Mouse (Mus musculus) inflammation-experienced regulatory T-cells (primary cell): ENCODE data around the gene Gm12355. TPM values are rescaled to one million over a fixed set of nuclear protein-coding genes. Genes with fewer than 3 reads are reported as not detected.

Source experiments
- polyA plus RNA-seq, 2 experiments: library from polyadenylated mRNA; unstranded; fragments of 100-300 nt; shearing (Covaris generic); gene quantifications; one replicate each; pipeline ENCODE4 v1.2.1; 2017

Gene Gm12355
- 1 to 10 TPM; 2.4 to 8.5 TPM for polyA plus RNA-seq

GRCm38 (mm10) chr11:98625611-98626410 lies at the start of gene Gm12355, which contains the start of gene Gsdma3:
Gm12355 (minus strand) TSS chr11:98625661.
Gsdma3 (plus strand) TSS chr11:98626360.

GRCm38 (mm10) chr11:98664091-98664490 lies 38.6 kb upstream of the Gm12355 start, which contains the start of gene Gsdma:
Gsdma (plus strand) TSS chr11:98664351.

GRCm38 (mm10) chr11:98646459-98646858 lies 21.0 kb upstream of the Gm12355 start, which contains the start of gene Gsdma2:
Gsdma2 (plus strand) TSS chr11:98646759.

DNA sequence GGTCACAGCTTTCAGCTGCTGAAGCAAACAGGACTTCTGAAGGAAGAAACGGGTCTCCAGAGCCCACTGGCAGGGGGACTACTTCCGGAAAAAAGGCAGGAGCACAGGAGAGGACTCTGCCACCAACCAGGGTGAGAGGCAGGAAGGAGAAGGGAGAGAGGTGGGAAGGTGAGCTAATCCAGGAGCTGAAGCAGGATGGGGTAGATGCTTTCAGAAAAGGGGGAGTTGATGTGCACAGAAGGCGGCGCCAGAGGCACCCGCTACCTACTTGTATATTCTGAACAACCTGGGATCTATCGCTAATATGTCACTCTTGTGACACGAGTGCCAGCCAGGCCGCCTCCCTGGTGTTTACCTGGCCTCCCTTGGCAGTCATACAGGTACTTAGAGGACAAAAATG lies 27.5 kb downstream of the Gm12355 start, which contains the start of gene Lrrc3c:
TSS of gene Lrrc3c (plus strand) at position 301 of the 400 bp plus-strand sequence.

GRCm38 (mm10) chr11:98586892-98587563 lies 38.4 kb downstream of the Gm12355 start, which contains the start of gene Ormdl3:
Ormdl3 (minus strand) TSS chr11:98587368.

Other genes starting within 250 kb of the Gm12355 start
- 1 to 10 TPM in 1 of 2 experiments, not detected in 1; 1.0 TPM for gene Tcap, start 241.8 kb downstream of the Gm12355 start, polyA plus RNA-seq
- gene Pnmt, start 239.2 kb downstream of the Gm12355 start, polyA plus RNA-seq, result not detected
- gene Pgap3, start 225.2 kb downstream of the Gm12355 start, polyA plus RNA-seq, result 10 to 100 TPM; 12.6 to 13.7 TPM
- under 1 TPM; 0.16 to 0.22 TPM for gene Erbb2, start 213.2 kb downstream of the Gm12355 start, polyA plus RNA-seq
- gene Mien1, start 186.7 kb downstream of the Gm12355 start, polyA plus RNA-seq, result 100 to 1,000 TPM; 141 to 157 TPM
- gene Grb7, start 179.3 kb downstream of the Gm12355 start, polyA plus RNA-seq, result 1 to 10 TPM; 1.5 to 6.5 TPM
- 10 to 100 TPM; 40.9 to 85.7 TPM for gene Ikzf3, start 79.6 kb downstream of the Gm12355 start, polyA plus RNA-seq
- gene Zpbp2, start 74.6 kb downstream of the Gm12355 start, polyA plus RNA-seq, result 1 to 10 TPM; 3.0 to 3.7 TPM
- gene Ormdl3, start 38.3 kb downstream of the Gm12355 start, polyA plus RNA-seq, result 10 to 100 TPM; 62.2 to 78.9 TPM
- gene Lrrc3c, start 27.4 kb downstream of the Gm12355 start, polyA plus RNA-seq, result under 1 TPM in 1 of 2 experiments, not detected in 1; 0.23 TPM
- not detected for gene Gsdma3, start 699 bp upstream of the Gm12355 start, polyA plus RNA-seq
- gene Gsdma2, start 21.1 kb upstream of the Gm12355 start, polyA plus RNA-seq, result 1 to 10 TPM in 1 of 2 experiments, under 1 TPM in 1; 0.11 to 2.6 TPM
- 1 to 10 TPM in 1 of 2 experiments, under 1 TPM in 1; 0.06 to 1.4 TPM for gene Gsdma, start 38.7 kb upstream of the Gm12355 start, polyA plus RNA-seq
- 100 to 1,000 TPM; 126 to 133 TPM for gene Psmd3, start 56.9 kb upstream of the Gm12355 start, polyA plus RNA-seq
- not detected for gene Csf3, start 75.6 kb upstream of the Gm12355 start, polyA plus RNA-seq
- gene Med24, start 103.8 kb upstream of the Gm12355 start, polyA plus RNA-seq, result 10 to 100 TPM; 47.7 to 56.0 TPM
- 1 to 10 TPM; 7.2 to 7.7 TPM for gene Thra, start 115.0 kb upstream of the Gm12355 start, polyA plus RNA-seq
- gene Nr1d1, start 149.7 kb upstream of the Gm12355 start, polyA plus RNA-seq, result 10 to 100 TPM in 1 of 2 experiments, 1 to 10 TPM in 1; 8.1 to 10.2 TPM
- gene Msl1, start 169.9 kb upstream of the Gm12355 start, polyA plus RNA-seq, result 10 to 100 TPM; 24.2 to 25.3 TPM
- 10 to 100 TPM; 72.0 to 82.4 TPM for gene Casc3, start 179.2 kb upstream of the Gm12355 start, polyA plus RNA-seq
- gene Rapgefl1, start 211.1 kb upstream of the Gm12355 start, polyA plus RNA-seq, result under 1 TPM; 0.60 to 0.95 TPM
- gene Wipf2, start 238.0 kb upstream of the Gm12355 start, polyA plus RNA-seq, result 1 to 10 TPM; 3.0 to 3.8 TPM